Comparison of ENCODE assay signal across 18 mouse cellular contexts in genomic region chr3:95007706-95008105, GRCm38 (mm10). TPM values are rescaled to one million over a fixed set of nuclear protein-coding genes. Genes with fewer than 3 reads are reported as not detected.
DNase-seq lines count a peak whose midpoint lies in the region; ATAC-seq and TF ChIP-seq lines count a peak whose summit lies in the region.
"Had no signal": no experiment of that assay in that cellular context is flagged by ENCODE, and none has a peak within 500 bp of the region (broad histone marks: within the 10 kb centered on the region; RNA-seq: fewer than 3 reads in every experiment).

No protein-coding gene starts in this region.

- H3K4me2 ChIP-seq in heart, embryonic 13.5 days = no peak overlapping the region
- no peak overlapping the region for H3K4me2 ChIP-seq in heart, embryonic 11.5 days
- H3K4me2 ChIP-seq in midbrain, embryonic 11.5 days = no peak overlapping the region
- no peak overlapping the region for H3K4me2 ChIP-seq in midbrain, postnatal 0 days (ENCODE audit: low read depth, low read length, poor library complexity, severe bottlenecking)
- H3K4me2 ChIP-seq in midbrain, embryonic 13.5 days (replicated peaks) = no peak overlapping the region
- H3K4me2 ChIP-seq: intestine, embryonic 15.5 days had no signal

- 0 out of 2 replicates have a peak overlapping the region, but pooled peaks have one; percentile 7 for H3K9ac ChIP-seq in heart, embryonic 13.5 days
- no peak overlapping the region for H3K9ac ChIP-seq in heart, embryonic 11.5 days (ENCODE audit: low read depth, low read length)
- no peak overlapping the region for H3K9ac ChIP-seq in midbrain, embryonic 11.5 days (ENCODE audit: low read length)
- no peak overlapping the region for H3K9ac ChIP-seq in midbrain, postnatal 0 days (replicated peaks; ENCODE audit: low read length, poor library complexity, severe bottlenecking)
- no peak overlapping the region; the same call in 1 of the 2 replicates for H3K9ac ChIP-seq in midbrain, embryonic 13.5 days (replicated peaks)
- H3K9ac ChIP-seq: intestine, embryonic 15.5 days had no signal

- no peak for TF ChIP-seq CTCF in midbrain, postnatal 0 days (IDR thresholded peaks at IDR 0.05)

- H3K4me1 ChIP-seq in heart, embryonic 13.5 days = peaks cover 1% of the 10 kb centered on the region
- no peaks in the 10 kb centered on the region for H3K4me1 ChIP-seq in heart, embryonic 11.5 days (ENCODE audit: control insufficient read depth, insufficient read depth, low read length)
- peaks cover 5% of the 10 kb centered on the region for H3K4me1 ChIP-seq in midbrain, embryonic 11.5 days (ENCODE audit: control insufficient read depth, insufficient read depth, low read length)
- no peaks in the 10 kb centered on the region for H3K4me1 ChIP-seq in midbrain, postnatal 0 days (ENCODE audit: insufficient read depth, low read length)
- peaks cover 11% of the 10 kb centered on the region for H3K4me1 ChIP-seq in midbrain, embryonic 13.5 days (replicated peaks)

- WGBS in heart, embryonic 13.5 days = 78% methylated on average over 9 of the region's 9 CpGs
- WGBS in heart, embryonic 11.5 days (ENCODE audit: insufficient replicate concordance) = 90% methylated on average over 9 of the region's 9 CpGs
- 87% methylated on average over 9 of the region's 9 CpGs for WGBS in midbrain, embryonic 11.5 days
- 90% methylated on average over 9 of the region's 9 CpGs for WGBS in midbrain, postnatal 0 days
- 89% methylated on average over 9 of the region's 9 CpGs for WGBS in midbrain, embryonic 13.5 days

- H3K9me3 ChIP-seq in heart, embryonic 13.5 days = no peaks in the 10 kb centered on the region
- no peaks in the 10 kb centered on the region for H3K9me3 ChIP-seq in heart, embryonic 11.5 days (replicated peaks; ENCODE audit: control insufficient read depth, low read length)
- no peaks in the 10 kb centered on the region for H3K9me3 ChIP-seq in midbrain, embryonic 11.5 days (ENCODE audit: control insufficient read depth, low read length)
- no peaks in the 10 kb centered on the region for H3K9me3 ChIP-seq in midbrain, postnatal 0 days (ENCODE audit: low read length)
- H3K9me3 ChIP-seq in midbrain, embryonic 13.5 days = no peaks in the 10 kb centered on the region
- H3K9me3 ChIP-seq: intestine, embryonic 15.5 days had no signal

- H3K27ac ChIP-seq in heart, embryonic 13.5 days (replicated peaks) = no peak overlapping the region
- no peak overlapping the region for H3K27ac ChIP-seq in heart, embryonic 11.5 days (ENCODE audit: low read depth, low read length)
- H3K27ac ChIP-seq in midbrain, embryonic 11.5 days (ENCODE audit: low read depth, low read length) = peak overlapping the region; percentile 55; the same call in 1 of the 2 replicates
- no peak overlapping the region for H3K27ac ChIP-seq in midbrain, postnatal 0 days (ENCODE audit: low read depth, low read length)
- H3K27ac ChIP-seq in midbrain, embryonic 13.5 days = peak overlapping the region; percentile 4; the same call in 1 of the 2 replicates
- H3K27ac ChIP-seq: intestine, embryonic 15.5 days had no signal

- no peak overlapping the region for H3K4me3 ChIP-seq in heart, embryonic 13.5 days
- H3K4me3 ChIP-seq in heart, embryonic 11.5 days (ENCODE audit: low read depth, low read length) = no peak overlapping the region
- no peak overlapping the region for H3K4me3 ChIP-seq in midbrain, embryonic 11.5 days (ENCODE audit: low read depth, low read length)
- no peak overlapping the region for H3K4me3 ChIP-seq in midbrain, postnatal 0 days (ENCODE audit: low read depth, low read length)
- no peak overlapping the region for H3K4me3 ChIP-seq in midbrain, embryonic 13.5 days (replicated peaks)
- H3K4me3 ChIP-seq: erythroblast, embryonic 14.5 days; intestine, embryonic 15.5 days; myocyte had no signal

- DNase-seq in adrenal gland, adult (ENCODE audit: inconsistent age in 2 of 2, low spot score in 1 of 2) = peak; percentile 69 to 85
- DNase-seq in adrenal gland, adult 18-20 months (ENCODE audit: low spot score in 2 of 2) = no peak
- DNase-seq in midbrain, embryonic 11.5 days (ENCODE audit: low spot score, missing footprints) = no peak
- no peak for DNase-seq in midbrain, postnatal 0 days (ENCODE audit: low spot score)
- DNase-seq in cerebellum, adult 11 months = no peak
- DNase-seq: cerebellum, postnatal 10 days; kidney, postnatal 14 days; layer of hippocampus, adult 9-11 months; lung, adult 2 months; spleen, adult 18-20 months; thymus, postnatal 36 days had no signal

- H3K27me3 ChIP-seq in heart, embryonic 13.5 days (replicated peaks) = no peaks in the 10 kb centered on the region
- no peaks in the 10 kb centered on the region for H3K27me3 ChIP-seq in heart, embryonic 11.5 days (ENCODE audit: control insufficient read depth, insufficient read depth, low read length)
- no peaks in the 10 kb centered on the region for H3K27me3 ChIP-seq in midbrain, embryonic 11.5 days (ENCODE audit: control insufficient read depth, insufficient read depth, low read length)
- H3K27me3 ChIP-seq in midbrain, postnatal 0 days (ENCODE audit: insufficient read depth, low read length) = no peaks in the 10 kb centered on the region
- no peaks in the 10 kb centered on the region for H3K27me3 ChIP-seq in midbrain, embryonic 13.5 days
- H3K27me3 ChIP-seq: intestine, embryonic 15.5 days; Patski had no signal

- peaks cover 98% of the 10 kb centered on the region for H3K36me3 ChIP-seq in heart, embryonic 13.5 days
- H3K36me3 ChIP-seq in heart, embryonic 11.5 days (ENCODE audit: control insufficient read depth, insufficient read depth, low read length) = peaks cover 61% of the 10 kb centered on the region
- H3K36me3 ChIP-seq in midbrain, embryonic 11.5 days (ENCODE audit: control insufficient read depth, insufficient read depth, low read length) = peaks cover 43% of the 10 kb centered on the region
- H3K36me3 ChIP-seq in midbrain, postnatal 0 days (ENCODE audit: insufficient read depth, low read length) = peaks cover 74% of the 10 kb centered on the region
- H3K36me3 ChIP-seq in midbrain, embryonic 13.5 days = peaks cover 88% of the 10 kb centered on the region

- no peak for ATAC-seq in heart, embryonic 13.5 days (ENCODE audit: extremely low read depth, insufficient number of reproducible peaks, low FRiP score, low TSS enrichment)
- ATAC-seq in heart, embryonic 11.5 days (replicated peaks; ENCODE audit: insufficient number of reproducible peaks, low FRiP score, low TSS enrichment) = no peak
- ATAC-seq in midbrain, embryonic 11.5 days (ENCODE audit: low FRiP score) = no peak
- no peak for ATAC-seq in midbrain, postnatal 0 days (ENCODE audit: low FRiP score)
- ATAC-seq in midbrain, embryonic 13.5 days = 0 out of 2 replicates have a peak, but pooled peaks have one; percentile 16
- ATAC-seq: intestine, embryonic 15.5 days; Patski had no signal

RNA-seq across cellular contexts. Expression of gene Zfp687, which starts 7.5 kb away (rescaled TPM):
- total RNA-seq in adrenal gland, adult 18-20 months (2021) = 10 to 100 TPM; 22.7 to 26.1 TPM
- 14.3 and 17.4 TPM in 2 replicates for polyA plus RNA-seq in heart, embryonic 13.5 days (2015; fragmentation: Nextera tagmentation; extraction: Ambion mirVana)
- 16.2 and 19.6 TPM in 2 replicates for polyA plus RNA-seq in heart, embryonic 11.5 days (2014; fragmentation: Nextera tagmentation; extraction: Ambion mirVana)
- 24.1 and 29.7 TPM in 2 replicates for polyA plus RNA-seq in midbrain, embryonic 11.5 days (2014; fragmentation: Nextera tagmentation; extraction: Ambion mirVana)
- total RNA-seq in midbrain, postnatal 0 days (2014; rRNA removed) = 25.7 and 30.0 TPM in 2 replicates
- polyA plus RNA-seq in midbrain, postnatal 0 days (2015; fragmentation: Nextera tagmentation; extraction: Ambion mirVana) = 13.3 and 15.6 TPM in 2 replicates
- polyA plus RNA-seq in midbrain, embryonic 13.5 days (2015; fragmentation: Nextera tagmentation; extraction: Ambion mirVana) = 26.2 and 28.1 TPM in 2 replicates

RNA-seq across cellular contexts. Expression of gene Pi4kb, which starts 33.2 kb away (rescaled TPM):
- total RNA-seq in adrenal gland, adult 18-20 months (2021) = 10 to 100 TPM; 62.9 to 65.3 TPM
- polyA plus RNA-seq in heart, embryonic 13.5 days (2015; fragmentation: Nextera tagmentation; extraction: Ambion mirVana) = 14.0 and 17.6 TPM in 2 replicates
- polyA plus RNA-seq in heart, embryonic 11.5 days (2014; fragmentation: Nextera tagmentation; extraction: Ambion mirVana) = 12.9 and 18.5 TPM in 2 replicates
- polyA plus RNA-seq in midbrain, embryonic 11.5 days (2014; fragmentation: Nextera tagmentation; extraction: Ambion mirVana) = 20.2 and 21.2 TPM in 2 replicates
- 55.0 and 60.7 TPM in 2 replicates for total RNA-seq in midbrain, postnatal 0 days (2014; rRNA removed)
- polyA plus RNA-seq in midbrain, postnatal 0 days (2015; fragmentation: Nextera tagmentation; extraction: Ambion mirVana) = 21.0 and 24.3 TPM in 2 replicates
- polyA plus RNA-seq in midbrain, embryonic 13.5 days (2015; fragmentation: Nextera tagmentation; extraction: Ambion mirVana) = 24.7 and 25.3 TPM in 2 replicates

RNA-seq across cellular contexts. Expression of gene Psmd4, which starts 34.7 kb away (rescaled TPM):
- 100 to 1,000 TPM; 267 to 274 TPM for total RNA-seq in adrenal gland, adult 18-20 months (2021)
- 198 and 214 TPM in 2 replicates for polyA plus RNA-seq in heart, embryonic 13.5 days (2015; fragmentation: Nextera tagmentation; extraction: Ambion mirVana)
- 231 and 247 TPM in 2 replicates for polyA plus RNA-seq in heart, embryonic 11.5 days (2014; fragmentation: Nextera tagmentation; extraction: Ambion mirVana)
- polyA plus RNA-seq in midbrain, embryonic 11.5 days (2014; fragmentation: Nextera tagmentation; extraction: Ambion mirVana) = 300 and 316 TPM in 2 replicates
- 179 and 200 TPM in 2 replicates for total RNA-seq in midbrain, postnatal 0 days (2014; rRNA removed)
- 262 and 267 TPM in 2 replicates for polyA plus RNA-seq in midbrain, postnatal 0 days (2015; fragmentation: Nextera tagmentation; extraction: Ambion mirVana)
- polyA plus RNA-seq in midbrain, embryonic 13.5 days (2015; fragmentation: Nextera tagmentation; extraction: Ambion mirVana) = 293 and 295 TPM in 2 replicates

RNA-seq across cellular contexts. Expression of gene Rfx5, which starts 53.8 kb away (rescaled TPM):
- total RNA-seq in adrenal gland, adult 18-20 months (2021) = 10 to 100 TPM; 13.4 to 20.4 TPM
- 5.4 and 6.3 TPM in 2 replicates for polyA plus RNA-seq in heart, embryonic 13.5 days (2015; fragmentation: Nextera tagmentation; extraction: Ambion mirVana)
- 6.7 and 7.9 TPM in 2 replicates for polyA plus RNA-seq in heart, embryonic 11.5 days (2014; fragmentation: Nextera tagmentation; extraction: Ambion mirVana)
- 5.9 and 6.8 TPM in 2 replicates for polyA plus RNA-seq in midbrain, embryonic 11.5 days (2014; fragmentation: Nextera tagmentation; extraction: Ambion mirVana)
- 17.5 and 25.1 TPM in 2 replicates for total RNA-seq in midbrain, postnatal 0 days (2014; rRNA removed)
- polyA plus RNA-seq in midbrain, postnatal 0 days (2015; fragmentation: Nextera tagmentation; extraction: Ambion mirVana) = 6.0 and 6.9 TPM in 2 replicates
- 5.0 and 5.2 TPM in 2 replicates for polyA plus RNA-seq in midbrain, embryonic 13.5 days (2015; fragmentation: Nextera tagmentation; extraction: Ambion mirVana)
- polyA plus RNA-seq: erythroblast, embryonic 14.5 days had no signal

Comparison
In these comparisons a context has a peak if more than half of its experiments do, and no peak if none do; other contexts are left out.
1. DNase-seq: peak in adrenal gland, adult (2 of 2); none in adrenal gland, adult 18-20 months (0 of 2), midbrain, embryonic 11.5 days (single experiment), midbrain, postnatal 0 days (single experiment) and cerebellum, adult 11 months (single experiment).
2. H3K27ac ChIP-seq: peak in midbrain, embryonic 11.5 days (single experiment) and midbrain, embryonic 13.5 days (single experiment); none in heart, embryonic 13.5 days (single experiment), heart, embryonic 11.5 days (single experiment) and midbrain, postnatal 0 days (single experiment).